Mouse (Mus musculus) adrenal gland, postnatal 10 days (tissue): Measurements from ENCODE around the gene E2f7. TPM values are rescaled to one million over a fixed set of nuclear protein-coding genes. Genes with fewer than 3 reads are reported as not detected.

ENCODE experiments used
- total RNA-seq, 2 experiments: library from RNA; stranded (reverse); gene quantifications; 2 replicates each; pipeline ENCODE4 v1.2.3; 2021

E2f7 gene
- total RNA-seq, 2 experiments from 2014 or later, result 6.4 to 9.9 TPM

Other genes with a start within 250 kb of the E2f7 start
- 100 to 1,000 TPM; 245 to 263 TPM for gene Csrp2, start 174.3 kb downstream of the E2f7 start, total RNA-seq